Mouse (Mus musculus): ENCODE measurements around the gene Olfr18. TPM values are rescaled to one million over a fixed set of nuclear protein-coding genes. Genes with fewer than 3 reads are reported as not detected.

Olfr18 gene
- polyA plus RNA-seq, 1 experiment from 2014 or later, result not detected

Other genes starting within 250 kb of the Olfr18 start
- not detected in 2 replicates for gene Olfr868, start 237.5 kb downstream of the Olfr18 start, polyA plus RNA-seq (2015; fragmentation: Nextera tagmentation; extraction: Ambion mirVana)
- not detected in 2 replicates for gene Olfr869, start 207.1 kb downstream of the Olfr18 start, polyA plus RNA-seq (2015; fragmentation: Nextera tagmentation; extraction: Ambion mirVana)
- gene Olfr870, start 162.0 kb downstream of the Olfr18 start, polyA plus RNA-seq (2015; fragmentation: Nextera tagmentation; extraction: Ambion mirVana), result not detected in 2 replicates
- not detected in 2 replicates for gene Olfr871, start 123.9 kb downstream of the Olfr18 start, polyA plus RNA-seq (2015; fragmentation: Nextera tagmentation; extraction: Ambion mirVana)
- gene Olfr872, start 99.0 kb downstream of the Olfr18 start, polyA plus RNA-seq (2015; fragmentation: Nextera tagmentation; extraction: Ambion mirVana), result not detected in 2 replicates
- not detected in 2 replicates for gene Olfr39, start 53.7 kb downstream of the Olfr18 start, polyA plus RNA-seq (2015; fragmentation: Nextera tagmentation; extraction: Ambion mirVana)
- gene Olfr873, start 37.6 kb downstream of the Olfr18 start, polyA plus RNA-seq (2015; fragmentation: Nextera tagmentation; extraction: Ambion mirVana), result not detected in 2 replicates
- gene Zfp560, start 49.1 kb upstream of the Olfr18 start, polyA plus RNA-seq (2015; fragmentation: Nextera tagmentation; extraction: Ambion mirVana), result 9.4 and 10.1 TPM in 2 replicates
- gene Zfp26, start 124.1 kb upstream of the Olfr18 start, polyA plus RNA-seq (2015; fragmentation: Nextera tagmentation; extraction: Ambion mirVana), result 3.0 and 3.7 TPM in 2 replicates
- gene Zfp426, start 156.7 kb upstream of the Olfr18 start, polyA plus RNA-seq (2015; fragmentation: Nextera tagmentation; extraction: Ambion mirVana), result 6.4 and 7.6 TPM in 2 replicates
- gene Zfp266, start 185.3 kb upstream of the Olfr18 start, polyA plus RNA-seq (2015; fragmentation: Nextera tagmentation; extraction: Ambion mirVana), result 12.3 and 12.9 TPM in 2 replicates
- gene Zfp846, start 245.2 kb upstream of the Olfr18 start, polyA plus RNA-seq (2015; fragmentation: Nextera tagmentation; extraction: Ambion mirVana), result 1.9 and 2.2 TPM in 2 replicates